Mouse (Mus musculus): ENCODE results near the gene 4930404N11Rik.

DNA sequence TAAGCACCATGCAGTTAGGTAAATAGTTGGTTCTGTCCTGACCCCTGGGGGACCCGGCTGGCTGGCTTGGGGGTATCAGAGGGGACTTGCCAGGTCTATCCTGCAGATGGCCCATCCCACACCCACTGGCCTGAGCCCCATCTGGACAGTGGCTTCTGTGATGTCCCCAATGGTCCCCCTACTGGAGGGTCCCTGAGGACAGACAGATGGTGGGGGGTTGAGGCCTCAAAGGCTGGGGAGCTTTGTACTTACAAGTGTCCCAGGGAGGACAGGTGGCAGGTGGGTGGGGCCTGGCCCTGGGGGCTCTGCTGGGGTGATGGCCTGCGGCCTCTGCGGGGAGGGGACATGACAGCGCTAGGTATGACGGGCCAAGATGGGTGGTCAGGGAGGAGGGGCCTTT lies 33.7 kb upstream of the 4930404N11Rik start:
- TF ChIP-seq CTCF (IDR thresholded peaks at IDR 0.05; ENCODE audit: low read depth, low read length): no peak
- no peak for TF ChIP-seq GATA1 (IDR thresholded peaks at IDR 0.05; ENCODE audit: borderline replicate concordance, low read length)
